Mouse (Mus musculus) spleen, adult 2 months (tissue): ENCODE results near the gene Nckipsd.

Experiments
- CTCF ChIP-seq: fragments of 200-500 bp; IDR thresholded peaks from 2 replicates; pipeline ENCODE4 v1.5.1; 2011; ENCODE audit warnings: mild to moderate bottlenecking, inconsistent platforms; ENCODE audit not compliant: insufficient read depth, insufficient read length, insufficient replicate concordance; ENCODE audit errors: extremely low read depth
- POLR2A ChIP-seq: fragments of 200-500 bp; IDR thresholded peaks from 2 replicates; pipeline ENCODE4 v1.6.1; 2011; ENCODE audit warnings: low read depth, low read length, inconsistent platforms

DNA sequence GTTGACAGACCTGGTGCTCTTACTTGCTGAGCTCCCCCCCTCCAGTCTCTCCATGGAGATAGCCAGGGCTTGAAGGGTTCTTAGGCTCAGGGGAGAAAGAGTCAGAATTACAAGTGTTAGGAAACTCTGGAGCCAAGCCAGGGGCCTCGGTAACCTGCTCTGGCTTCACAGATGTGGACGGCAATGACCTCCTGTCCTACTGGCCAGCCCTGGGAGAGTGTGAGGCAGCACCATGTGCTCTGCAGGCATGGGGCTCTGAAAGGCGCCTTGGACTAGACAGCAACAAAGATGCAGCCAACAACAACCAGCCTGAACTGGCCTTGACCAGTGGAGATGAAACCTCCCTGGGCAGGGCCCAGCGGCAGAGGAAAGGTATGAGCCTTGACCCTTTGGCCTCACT lies 39.2 kb downstream of the Nckipsd start:
- no peak for TF ChIP-seq CTCF
- TF ChIP-seq POLR2A: no peak
